Mouse (Mus musculus) left cerebral cortex, adult 2 months (tissue): ENCODE measurements around the gene Ptpn22. TPM values are rescaled to one million over a fixed set of nuclear protein-coding genes. Genes with fewer than 3 reads are reported as not detected.
"Not testable (repeated sequence)": the region's sequence is repeated elsewhere in the genome, so short reads cannot be mapped to it uniquely, and the experiment has no call there.

Source experiments
- DNase-seq, 2 experiments: peaks; one replicate each; pipeline ENCODE4 v3.0.0; 2021 to 2022; ENCODE audit warnings: low spot score in 2 of 2, mixed read lengths in 1 of 2; ENCODE audit errors: extremely low spot score in 1 of 2
- H3K27ac ChIP-seq: fragments of 200-600 bp; 2 replicates; pipeline ENCODE4 v1.8.1; 2022
- H3K4me3 ChIP-seq: fragments of 200-600 bp; 2 replicates; pipeline ENCODE4 v1.8.1; 2022
- CTCF ChIP-seq: fragments of 200-600 bp; IDR thresholded peaks from 2 replicates; pipeline ENCODE4 v1.8.1; 2022; ENCODE audit warnings: antibody characterized with exemption, mild to moderate bottlenecking, moderate library complexity
- intact Hi-C: fragments of 180-260 bp; cut with DNase I; formaldehyde crosslinking; loops from one replicate; pipeline ENCODE4 v1.15.1; 2025
- total RNA-seq, 2 experiments: library from RNA; stranded (reverse); gene quantifications; 2 replicates each; pipeline ENCODE4 v1.2.3; 2021

Gene Ptpn22
- total RNA-seq, 2 experiments from 2014 or later, result 1.2 to 1.8 TPM

DNA sequence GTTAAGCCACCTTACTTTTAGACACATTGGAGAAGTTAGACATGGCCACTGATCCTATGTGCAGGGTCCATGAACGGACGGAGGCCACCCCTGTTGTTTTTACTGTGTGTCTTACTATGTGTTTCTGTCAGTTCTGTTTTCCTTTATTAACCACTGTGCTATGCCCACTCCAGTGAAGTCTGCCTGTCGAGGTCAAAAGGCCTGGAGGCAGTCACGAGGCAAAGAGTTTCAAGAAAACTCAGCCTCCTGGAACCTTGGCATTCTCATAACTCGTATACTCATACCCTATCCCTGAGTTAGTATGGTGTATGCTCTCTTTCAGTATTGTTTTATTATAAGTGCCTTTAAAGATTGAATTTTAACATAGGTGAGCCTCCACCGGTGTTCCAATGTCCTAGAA is 19.9 kb upstream of the Ptpn22 start:
- no peak for TF ChIP-seq CTCF
- intact Hi-C loops, result no loop called here
- DNase-seq, result no peak

DNA sequence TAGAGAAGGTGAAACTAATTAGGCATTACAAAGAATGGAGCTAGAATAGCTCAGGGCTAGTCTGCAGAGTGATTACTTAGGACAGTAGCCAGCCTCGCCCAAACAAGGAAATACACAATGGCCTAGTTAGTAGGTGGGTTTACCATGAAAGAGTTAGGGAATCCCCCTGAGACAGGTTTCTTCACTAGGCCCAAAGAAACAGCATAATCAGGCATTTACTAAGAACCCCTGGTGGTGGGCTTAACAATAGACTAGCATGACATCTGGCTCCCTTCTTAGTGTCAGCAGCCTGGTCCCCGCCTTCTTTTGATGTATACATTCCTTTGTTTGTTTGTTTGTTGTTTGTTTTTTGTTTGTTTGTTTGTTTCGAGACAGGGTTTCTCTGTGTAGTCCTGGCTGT is 19.4 kb upstream of the Ptpn22 start:
- intact Hi-C loops, result not testable (repeated sequence)

More for the DNA sequence above, 19.9 kb upstream of the Ptpn22 start:
- H3K4me3 ChIP-seq, result no peak overlapping the region
- H3K27ac ChIP-seq, result no peak overlapping the region

GRCm38 (mm10) chr3:103840946-103841345 is 18.6 kb upstream of the Ptpn22 start:
- intact Hi-C loops, result not testable (repeated sequence)

More for the DNA sequence above, 19.4 kb upstream of the Ptpn22 start:
- not testable (repeated sequence) for H3K27ac ChIP-seq, DNase-seq, H3K4me3 ChIP-seq

DNA sequence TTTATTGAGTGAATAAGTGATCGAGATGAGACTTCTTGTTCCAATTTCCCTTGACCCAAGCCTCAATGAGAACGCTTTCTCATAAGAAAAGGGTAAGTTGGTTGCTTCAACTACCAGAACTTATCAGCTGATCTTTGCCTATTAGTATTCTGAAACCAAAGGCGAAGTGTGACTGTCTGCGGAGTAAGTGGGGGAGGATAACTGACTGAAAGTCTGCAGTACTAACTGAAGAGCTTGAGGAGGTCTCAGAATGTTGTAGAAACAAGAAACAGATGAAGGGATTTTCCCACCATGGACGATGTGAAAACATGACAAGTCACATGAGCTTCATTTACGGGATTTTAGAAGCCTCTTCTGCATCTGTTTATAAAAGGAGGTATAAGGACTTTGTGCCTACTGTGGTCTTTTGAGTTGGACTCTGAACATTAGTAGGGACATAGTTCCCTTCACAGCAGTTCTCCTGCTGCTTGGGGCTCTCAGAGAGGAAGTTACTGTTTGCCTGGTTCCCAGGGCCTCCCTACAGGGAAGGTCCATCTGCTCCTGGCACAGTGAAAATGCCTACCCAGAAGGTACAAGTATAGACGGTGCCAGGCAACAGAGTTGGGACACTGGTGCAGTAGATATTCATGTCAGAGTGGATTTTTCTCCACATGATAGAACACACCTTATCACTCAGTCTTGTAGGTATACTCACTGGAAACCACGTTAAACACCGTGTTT is 8.8 kb upstream of the Ptpn22 start:
- intact Hi-C loops, result loop anchor here (5.0 kb wide), 1 partner anchor 36 kb away; no protein-coding TSS in a partner anchor
- Histone ChIP-seq H3K4me3 (no peak overlapping the region), H3K27ac (no peak overlapping the region)
- DNase-seq, result no peak
- no peak for TF ChIP-seq CTCF

More at GRCm38 (mm10) chr3:103840946-103841345, 18.6 kb upstream of the Ptpn22 start:
- H3K4me3 ChIP-seq, DNase-seq, H3K27ac ChIP-seq: not testable (repeated sequence)

GRCm38 (mm10) chr3:103851481-103851880 is 8.1 kb upstream of the Ptpn22 start:
- DNase-seq, result no peak
- no peak overlapping the region for H3K27ac ChIP-seq
- TF ChIP-seq CTCF, result no peak
- H3K4me3 ChIP-seq, result no peak overlapping the region
- intact Hi-C loops, result loop anchor here (5.0 kb wide), 1 partner anchor 36 kb away; no protein-coding TSS in a partner anchor

- no peak overlapping the region for H3K27ac ChIP-seq
- H3K4me3 ChIP-seq, result no peak overlapping the region
- intact Hi-C loops, result loop anchor here (5.0 kb wide), 1 partner anchor 35 kb away; no protein-coding TSS in a partner anchor
- no peak for DNase-seq
- TF ChIP-seq CTCF, result no peak
These were observed 7.7 kb upstream of the Ptpn22 start for GRCm38 (mm10) chr3:103851882-103852281.

DNA sequence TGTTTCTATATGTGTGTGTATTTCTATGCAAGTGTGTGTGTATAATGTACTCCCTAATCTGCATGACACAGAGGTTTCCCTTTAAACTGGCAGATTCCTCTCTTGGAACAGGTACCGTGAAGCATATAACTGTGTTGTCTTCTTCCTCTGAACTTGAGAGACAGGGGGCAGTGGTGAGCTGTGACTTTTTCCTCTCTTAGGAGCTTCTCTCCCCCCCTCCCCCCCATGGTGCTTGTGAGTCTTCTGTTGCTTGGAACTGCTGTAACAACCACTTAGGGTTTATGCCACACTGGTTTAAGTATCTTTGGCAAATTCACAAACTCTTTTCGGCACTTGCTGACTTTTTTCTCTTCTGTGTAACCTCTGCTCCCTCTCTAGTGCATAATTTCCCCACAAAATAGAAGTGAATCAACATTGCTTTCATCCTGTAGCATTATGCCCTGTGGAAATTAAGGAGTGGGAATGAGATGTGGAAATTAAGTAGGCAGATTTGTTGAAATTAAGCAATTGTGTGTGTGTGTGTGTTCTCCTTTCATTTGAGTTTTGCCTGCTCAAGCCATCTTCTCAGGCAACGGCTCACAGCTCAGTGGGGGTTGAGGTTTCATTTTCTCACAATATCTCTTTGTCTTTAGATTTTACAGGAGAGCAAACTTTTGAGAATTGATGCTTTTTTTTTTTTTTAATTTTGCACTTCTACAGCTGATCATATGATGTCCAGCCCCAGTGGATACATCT is 6.9 kb upstream of the Ptpn22 start:
- peak in 1 of 2 experiments; percentile 20 for DNase-seq
- Histone ChIP-seq H3K4me3 (no peak overlapping the region), H3K27ac (no peak overlapping the region)
- TF ChIP-seq CTCF, result peak; percentile 49
- intact Hi-C loops, result loop anchor here (5.0 kb wide), 1 partner anchor 35 kb away; no protein-coding TSS in a partner anchor

- no peak for DNase-seq
- H3K27ac ChIP-seq, result no peak overlapping the region
- intact Hi-C loops, result loop anchor here (5.0 kb wide), 1 partner anchor 33 kb away; no protein-coding TSS in a partner anchor
- TF ChIP-seq CTCF, result no peak
- H3K4me3 ChIP-seq, result no peak overlapping the region
These were observed 5.8 kb upstream of the Ptpn22 start for GRCm38 (mm10) chr3:103853804-103854203.

GRCm38 (mm10) chr3:103857036-103857805 is 2.4 kb upstream of the Ptpn22 start:
- TF ChIP-seq CTCF, result no peak
- no peak overlapping the region for H3K4me3 ChIP-seq
- DNase-seq, result no peak
- no peak overlapping the region for H3K27ac ChIP-seq
- intact Hi-C loops, result no loop called here

DNA sequence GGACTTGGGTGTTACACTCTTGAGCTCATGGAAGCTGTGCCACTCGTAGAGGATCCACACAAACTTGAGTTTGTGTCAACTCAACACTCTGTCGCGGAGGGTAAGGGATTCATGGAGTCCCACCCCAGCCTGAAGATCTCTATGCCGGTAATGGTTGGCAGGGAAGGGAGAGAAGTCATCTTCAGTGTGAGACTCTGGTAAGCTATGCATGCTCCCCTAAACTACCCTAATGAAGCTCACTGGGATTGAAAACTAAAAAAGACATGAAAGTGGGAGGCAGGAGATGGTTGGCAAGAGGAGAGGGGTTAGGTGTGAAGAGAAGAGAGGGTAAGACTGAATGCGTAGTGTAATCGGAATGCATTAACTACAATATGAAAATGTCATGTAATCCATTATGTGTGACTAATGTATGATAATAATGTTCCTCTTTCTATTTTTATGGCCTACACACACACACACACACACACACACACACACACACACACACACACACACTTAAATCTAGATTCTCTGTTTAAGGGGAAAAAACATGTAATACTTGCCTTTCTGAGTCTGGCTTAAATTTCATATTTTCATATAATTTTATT is 1.5 kb upstream of the Ptpn22 start:
- Histone ChIP-seq H3K27ac (no peak overlapping the region), H3K4me3 (no peak overlapping the region)
- no peak for DNase-seq
- TF ChIP-seq CTCF, result no peak
- intact Hi-C loops, result no loop called here

- Histone ChIP-seq H3K4me3 (no peak overlapping the region), H3K27ac (no peak overlapping the region)
- TF ChIP-seq CTCF, result no peak
- DNase-seq, result no peak
- intact Hi-C loops, result no loop called here
These were observed 326 bp downstream of the Ptpn22 start for GRCm38 (mm10) chr3:103859851-103860391.
